Mouse (Mus musculus): Measurements from ENCODE around the gene Erp27. TPM values are rescaled to one million over a fixed set of nuclear protein-coding genes. Genes with fewer than 3 reads are reported as not detected.
"Not testable (repeated sequence)": the region's sequence is repeated elsewhere in the genome, so short reads cannot be mapped to it uniquely, and the experiment has no call there.

Erp27 gene
- polyA plus RNA-seq, 1 experiment from 2014 or later = 1.7 TPM

DNA sequence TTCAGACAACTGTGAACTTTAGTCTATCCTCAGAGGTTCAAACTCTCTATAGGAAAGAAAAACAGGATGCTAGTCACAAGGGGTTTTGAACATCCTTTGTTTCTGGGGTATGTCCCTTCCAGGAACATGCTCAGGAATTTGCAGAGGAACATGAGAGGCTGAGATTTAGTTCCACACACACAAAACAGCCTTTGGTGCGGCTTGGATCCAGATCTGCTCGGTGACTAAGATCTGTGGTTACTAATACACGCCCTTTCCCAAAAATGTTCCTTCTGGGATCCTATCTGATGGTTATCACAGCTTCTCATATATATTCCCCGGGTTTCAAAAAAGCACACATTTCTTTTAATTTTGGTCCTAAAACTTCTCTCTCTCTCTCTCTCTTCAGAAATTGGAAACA is 24.2 kb downstream of the Erp27 start:
- Histone ChIP-seq H3K4me2 (ENCODE audit: low read length) (no peak overlapping the region), H3K27me3 (ENCODE audit: control insufficient read depth, insufficient read depth, low read length) (no peaks in the 10 kb centered on the region), H3K27ac (replicated peaks in 1 of 2; ENCODE audit: control insufficient read depth in 1 of 2, insufficient read depth in 1 of 2, low read depth in 2 of 2, low read length in 2 of 2) (peak overlapping the region; percentile 21 to 46; a peak in 2 of 4 replicates), H3K4me3 (ENCODE audit: control insufficient read depth in 1 of 2, insufficient read depth in 1 of 2, low read depth in 1 of 2, low read length in 2 of 2) (no peak overlapping the region), H3K36me3 (ENCODE audit: control insufficient read depth, insufficient read depth, low read length) (no peaks in the 10 kb centered on the region), H3K9ac (ENCODE audit: low read length) (no peak overlapping the region), H3K4me1 (ENCODE audit: control insufficient read depth in 2 of 2, insufficient read depth in 2 of 2, low read length in 2 of 2) (peaks cover 7 to 8% of the 10 kb centered on the region in 2 experiments), H3K9me3 (ENCODE audit: control insufficient read depth, low read length) (no peaks in the 10 kb centered on the region)
- ATAC-seq (ENCODE audit: insufficient number of reproducible peaks, insufficient read depth, low FRiP score, low read depth) = no peak
- 51% methylated on average over 4 of the region's 4 CpGs for WGBS

- no peak for ATAC-seq (ENCODE audit: insufficient number of reproducible peaks, insufficient read depth, low FRiP score, low read depth)
- Histone ChIP-seq H3K4me1 (ENCODE audit: control insufficient read depth in 2 of 2, insufficient read depth in 2 of 2, low read length in 2 of 2) (peaks cover 7 to 8% of the 10 kb centered on the region in 2 experiments), H3K4me2 (ENCODE audit: low read length) (no peak overlapping the region), H3K9me3 (ENCODE audit: control insufficient read depth, low read length) (no peaks in the 10 kb centered on the region), H3K9ac (ENCODE audit: low read length) (no peak overlapping the region), H3K27me3 (ENCODE audit: control insufficient read depth, insufficient read depth, low read length) (no peaks in the 10 kb centered on the region), H3K4me3 (ENCODE audit: control insufficient read depth in 1 of 2, insufficient read depth in 1 of 2, low read depth in 1 of 2, low read length in 2 of 2) (no peak overlapping the region), H3K27ac (replicated peaks in 1 of 2; ENCODE audit: control insufficient read depth in 1 of 2, insufficient read depth in 1 of 2, low read depth in 2 of 2, low read length in 2 of 2) (peak overlapping the region; percentile 40 to 73), H3K36me3 (ENCODE audit: control insufficient read depth, insufficient read depth, low read length) (no peaks in the 10 kb centered on the region)
- 50% methylated on average over 15 of the region's 15 CpGs for WGBS
Observed at GRCm38 (mm10) chr6:136894532-136895339, 27.2 kb downstream of the Erp27 start.

DNA sequence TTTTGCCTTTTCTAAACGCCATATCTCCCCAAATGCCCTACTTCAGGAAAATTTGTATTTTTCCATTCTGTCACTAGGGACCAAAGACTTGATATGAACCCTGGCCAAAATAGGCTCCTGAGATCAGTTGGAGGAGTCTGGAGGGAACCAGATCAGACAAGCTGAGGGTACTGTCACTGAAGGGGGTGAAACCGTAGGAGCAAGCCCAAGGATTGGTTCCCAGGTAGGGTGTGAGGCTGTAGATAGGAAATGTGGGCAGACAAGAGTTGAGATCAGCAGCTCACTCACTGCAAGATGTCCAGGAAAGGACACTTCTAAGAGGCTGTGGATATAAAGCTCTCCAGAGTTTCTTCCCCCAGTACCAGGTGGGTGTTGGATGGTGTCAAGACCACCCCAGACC is 30.0 kb downstream of the Erp27 start:
- Histone ChIP-seq H3K9me3 (ENCODE audit: control insufficient read depth, low read length) (no peaks in the 10 kb centered on the region), H3K4me2 (ENCODE audit: low read length) (no peak overlapping the region), H3K9ac (ENCODE audit: low read length) (no peak overlapping the region), H3K4me3 (ENCODE audit: control insufficient read depth in 1 of 2, insufficient read depth in 1 of 2, low read depth in 1 of 2, low read length in 2 of 2) (no peak overlapping the region), H3K36me3 (ENCODE audit: control insufficient read depth, insufficient read depth, low read length) (no peaks in the 10 kb centered on the region), H3K27ac (replicated peaks in 1 of 2; ENCODE audit: control insufficient read depth in 1 of 2, insufficient read depth in 1 of 2, low read depth in 2 of 2, low read length in 2 of 2) (no peak overlapping the region; a peak in 1 of 4 replicates), H3K27me3 (ENCODE audit: control insufficient read depth, insufficient read depth, low read length) (no peaks in the 10 kb centered on the region), H3K4me1 (ENCODE audit: control insufficient read depth in 2 of 2, insufficient read depth in 2 of 2, low read length in 2 of 2) (peaks cover 7 to 8% of the 10 kb centered on the region in 2 experiments; a peak in 3 of 4 replicates)
- no peak for ATAC-seq (ENCODE audit: insufficient number of reproducible peaks, insufficient read depth, low FRiP score, low read depth)
- 45% methylated on average over 2 of the region's 2 CpGs for WGBS

DNA sequence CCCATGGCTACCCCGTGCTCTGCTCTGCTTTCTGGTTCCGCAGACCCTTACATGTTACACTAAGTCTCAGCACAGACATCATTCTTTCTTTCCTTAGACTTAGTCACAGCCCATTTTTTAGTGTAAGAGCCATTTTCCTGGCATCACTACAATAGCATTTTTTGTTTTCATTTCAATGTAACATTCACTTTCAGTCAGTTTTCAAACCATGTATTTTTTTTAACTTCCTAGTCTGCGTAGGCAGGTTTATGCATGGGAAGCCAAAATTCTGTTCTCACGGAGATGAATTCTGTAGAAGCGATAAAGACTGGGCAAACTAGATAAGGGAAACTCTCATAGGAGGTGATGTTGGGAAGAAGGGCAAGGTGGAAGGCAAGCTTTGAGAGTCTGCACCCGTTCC is 32.4 kb downstream of the Erp27 start:
- no peak for ATAC-seq (ENCODE audit: insufficient number of reproducible peaks, insufficient read depth, low FRiP score, low read depth)
- Histone ChIP-seq H3K36me3 (ENCODE audit: control insufficient read depth, insufficient read depth, low read length) (no peaks in the 10 kb centered on the region), H3K27ac (replicated peaks in 1 of 2; ENCODE audit: control insufficient read depth in 1 of 2, insufficient read depth in 1 of 2, low read depth in 2 of 2, low read length in 2 of 2) (0 out of 4 replicates have a peak overlapping the region, but pooled peaks have one; percentile 17 to 24), H3K27me3 (ENCODE audit: control insufficient read depth, insufficient read depth, low read length) (no peaks in the 10 kb centered on the region), H3K4me2 (ENCODE audit: low read length) (no peak overlapping the region), H3K4me3 (ENCODE audit: control insufficient read depth in 1 of 2, insufficient read depth in 1 of 2, low read depth in 1 of 2, low read length in 2 of 2) (no peak overlapping the region), H3K4me1 (ENCODE audit: control insufficient read depth in 2 of 2, insufficient read depth in 2 of 2, low read length in 2 of 2) (peaks cover 3 to 6% of the 10 kb centered on the region in 2 experiments; a peak in 1 of 4 replicates), H3K9me3 (ENCODE audit: control insufficient read depth, low read length) (no peaks in the 10 kb centered on the region), H3K9ac (ENCODE audit: low read length) (no peak overlapping the region)
- 82% methylated on average over 6 of the region's 6 CpGs for WGBS

DNA sequence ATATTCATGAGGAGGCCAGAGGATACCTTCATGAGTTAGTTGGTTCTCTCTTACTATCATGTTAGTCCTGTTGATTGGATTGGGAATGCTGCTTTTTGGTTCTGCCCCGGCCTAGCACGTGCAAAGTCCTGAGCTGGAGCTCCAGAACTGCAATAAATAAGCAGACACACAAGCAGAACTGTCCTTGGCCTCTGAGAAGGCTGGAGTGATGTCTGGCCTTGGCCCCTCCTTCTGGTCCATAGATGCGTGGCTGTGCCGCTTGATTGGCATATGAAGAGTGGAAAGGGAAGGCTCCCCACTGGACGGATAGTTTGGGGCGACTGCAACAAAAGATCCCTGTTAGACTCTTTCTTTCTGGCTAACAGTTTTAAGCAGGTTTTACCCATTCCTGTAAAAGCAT is 32.9 kb downstream of the Erp27 start:
- H3K4me2 ChIP-seq (ENCODE audit: low read length) = no peak overlapping the region
- H3K27ac ChIP-seq (replicated peaks in 1 of 2; ENCODE audit: control insufficient read depth in 1 of 2, insufficient read depth in 1 of 2, low read depth in 2 of 2, low read length in 2 of 2) = peak overlapping the region; percentile 17 to 24; a peak in 1 of 4 replicates
- H3K9ac ChIP-seq (ENCODE audit: low read length) = no peak overlapping the region
- 92% methylated on average over 6 of the region's 6 CpGs for WGBS
- peaks cover 3 to 6% of the 10 kb centered on the region in 2 experiments; a peak in 1 of 4 replicates for H3K4me1 ChIP-seq (ENCODE audit: control insufficient read depth in 2 of 2, insufficient read depth in 2 of 2, low read length in 2 of 2)
- H3K4me3 ChIP-seq (ENCODE audit: control insufficient read depth in 1 of 2, insufficient read depth in 1 of 2, low read depth in 1 of 2, low read length in 2 of 2) = no peak overlapping the region
- no peaks in the 10 kb centered on the region for H3K36me3 ChIP-seq (ENCODE audit: control insufficient read depth, insufficient read depth, low read length)
- ATAC-seq (ENCODE audit: insufficient number of reproducible peaks, insufficient read depth, low FRiP score, low read depth) = no peak
- H3K27me3 ChIP-seq (ENCODE audit: control insufficient read depth, insufficient read depth, low read length) = no peaks in the 10 kb centered on the region
- H3K9me3 ChIP-seq (ENCODE audit: control insufficient read depth, low read length) = no peaks in the 10 kb centered on the region

DNA sequence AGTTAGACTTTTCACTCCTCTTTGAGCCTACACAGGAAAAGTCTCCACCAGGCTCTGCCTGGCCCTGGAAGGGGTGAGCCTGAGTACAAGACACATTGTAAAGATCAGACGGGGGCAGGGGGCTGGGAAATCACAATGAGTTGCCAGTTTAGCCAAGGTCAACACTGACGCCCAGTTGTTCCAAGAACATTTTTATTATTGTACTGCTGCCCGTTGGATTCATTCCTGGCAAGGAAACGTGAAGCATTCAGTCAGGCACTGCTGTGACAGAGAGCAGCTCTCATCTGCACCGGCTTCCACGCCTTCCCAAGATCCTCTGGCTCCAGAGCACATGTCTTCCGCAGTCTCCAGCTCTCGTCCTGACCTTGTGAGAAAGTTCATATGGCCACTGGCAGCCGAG is 34.1 kb downstream of the Erp27 start:
- Histone ChIP-seq H3K27me3 (ENCODE audit: control insufficient read depth, insufficient read depth, low read length) (no peaks in the 10 kb centered on the region), H3K36me3 (ENCODE audit: control insufficient read depth, insufficient read depth, low read length) (no peaks in the 10 kb centered on the region), H3K4me1 (ENCODE audit: control insufficient read depth in 2 of 2, insufficient read depth in 2 of 2, low read length in 2 of 2) (peaks cover 3 to 6% of the 10 kb centered on the region in 2 experiments; a peak in 1 of 4 replicates), H3K9me3 (ENCODE audit: control insufficient read depth, low read length) (no peaks in the 10 kb centered on the region), H3K4me3 (ENCODE audit: control insufficient read depth in 1 of 2, insufficient read depth in 1 of 2, low read depth in 1 of 2, low read length in 2 of 2) (no peak overlapping the region), H3K4me2 (ENCODE audit: low read length) (no peak overlapping the region), H3K27ac (replicated peaks in 1 of 2; ENCODE audit: control insufficient read depth in 1 of 2, insufficient read depth in 1 of 2, low read depth in 2 of 2, low read length in 2 of 2) (peak overlapping the region; percentile 15 to 30), H3K9ac (ENCODE audit: low read length) (no peak overlapping the region)
- peak; percentile 76 for ATAC-seq (ENCODE audit: insufficient number of reproducible peaks, insufficient read depth, low FRiP score, low read depth)
- 41% methylated on average over 9 of the region's 9 CpGs for WGBS

DNA sequence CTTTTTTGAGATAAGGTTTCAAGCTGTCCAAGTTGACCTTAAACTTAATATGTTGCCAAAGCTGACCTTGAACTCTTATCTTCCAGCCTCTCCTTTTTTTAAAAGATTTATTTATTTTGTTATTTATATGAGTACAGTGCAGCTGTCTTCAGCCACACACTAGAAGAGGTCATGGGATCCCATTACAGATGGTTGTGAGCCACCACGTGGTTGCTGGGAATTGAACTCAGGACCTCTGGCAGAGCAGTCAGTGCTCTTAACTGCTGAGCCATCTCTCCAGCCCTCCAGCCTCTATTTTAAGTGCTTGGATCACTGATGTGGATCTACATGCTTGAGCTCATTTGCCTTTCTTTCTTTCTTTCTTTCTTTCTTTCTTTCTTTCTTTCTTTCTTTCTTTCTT is 37.2 kb downstream of the Erp27 start:
- H3K9me3 ChIP-seq (ENCODE audit: control insufficient read depth, low read length); H3K4me2 ChIP-seq (ENCODE audit: low read length); H3K36me3 ChIP-seq (ENCODE audit: control insufficient read depth, insufficient read depth, low read length); H3K4me1 ChIP-seq (ENCODE audit: control insufficient read depth in 2 of 2, insufficient read depth in 2 of 2, low read length in 2 of 2); H3K27ac ChIP-seq (replicated peaks in 1 of 2; ENCODE audit: control insufficient read depth in 1 of 2, insufficient read depth in 1 of 2, low read depth in 2 of 2, low read length in 2 of 2); ATAC-seq (ENCODE audit: insufficient number of reproducible peaks, insufficient read depth, low FRiP score, low read depth); H3K9ac ChIP-seq (ENCODE audit: low read length); H3K4me3 ChIP-seq (ENCODE audit: control insufficient read depth in 1 of 2, insufficient read depth in 1 of 2, low read depth in 1 of 2, low read length in 2 of 2); H3K27me3 ChIP-seq (ENCODE audit: control insufficient read depth, insufficient read depth, low read length): not testable (repeated sequence)
- WGBS = 44% methylated on average over 1 of the region's 1 CpGs

Measured in heart, embryonic 14.5 days (tissue).